Mouse (Mus musculus) megakaryocyte, embryonic 14.5 days (primary cell): ENCODE data around the gene Tnfaip8l1.
A peak's percentile ranks its signal among the peaks of the same experiment; 100 is the strongest.

Source experiments
- FLI1 ChIP-seq: IDR thresholded peaks from 2 replicates; pipeline ENCODE4 v1.6.1; 2012; ENCODE audit warnings: low read length, inconsistent platforms, mixed read lengths
- GATA1 ChIP-seq: IDR thresholded peaks from 3 replicates; pipeline ENCODE4 v1.6.1; 2012; ENCODE audit warnings: mixed read lengths, low read length, inconsistent platforms, borderline replicate concordance

GRCm38 (mm10) chr17:56183658-56184103 lies 21.4 kb downstream of the Tnfaip8l1 start, which contains the start of gene Mydgf:
- TF ChIP-seq FLI1 (0 out of 2 replicates have a peak, but pooled peaks have one; percentile 51), GATA1 (no peak)
